Mouse (Mus musculus) midbrain, embryonic 10.5 days (tissue): ENCODE data around the gene Sept4. TPM values are rescaled to one million over a fixed set of nuclear protein-coding genes. Genes with fewer than 3 reads are reported as not detected.
A peak's percentile ranks its signal among the peaks of the same experiment; 100 is the strongest.

ENCODE experiments used
- DNase-seq: peaks from one replicate; pipeline ENCODE4 v3.0.0-alpha.2; 2017; ENCODE audit warnings: low spot score
- H3K27ac ChIP-seq: fragments of 300-500 bp; sonication (generic); replicated peaks from 2 replicates; pipeline ENCODE4 v1.5.1; 2016; ENCODE audit warnings: mild to moderate bottlenecking
- H3K27me3 ChIP-seq: fragments of 300-500 bp; sonication (generic); 2 replicates; pipeline ENCODE4 v1.6.1; 2016; ENCODE audit warnings: low read depth, mild to moderate bottlenecking; ENCODE audit not compliant: poor library complexity, severe bottlenecking
- H3K36me3 ChIP-seq: fragments of 300-500 bp; sonication (generic); 2 replicates; pipeline ENCODE4 v1.6.1; 2016; ENCODE audit warnings: mild to moderate bottlenecking, moderate library complexity
- H3K4me1 ChIP-seq: fragments of 300-500 bp; sonication (generic); 2 replicates; pipeline ENCODE4 v1.6.1; 2016
- H3K4me3 ChIP-seq: fragments of 300-500 bp; sonication (generic); 2 replicates; pipeline ENCODE4 v1.5.1; 2016; ENCODE audit warnings: mild to moderate bottlenecking, moderate library complexity
- H3K9me3 ChIP-seq: fragments of 300-500 bp; sonication (generic); replicated peaks from 2 replicates; pipeline ENCODE4 v1.6.1; 2016; ENCODE audit warnings: mild to moderate bottlenecking
- WGBS: fragments of 180-500 bp; shearing (Covaris S2); methylation state at CpG from one replicate; pipeline ENCODE4 v1.1.7; 2016; 5-methylcytosine and 5-hydroxymethylcytosine counted together
- polyA plus RNA-seq: library from polyadenylated mRNA; unstranded; fragments of >200 nt; fragmentation: Nextera tagmentation; extraction: Ambion mirVana; gene quantifications from 2 replicates; pipeline ENCODE4 v1.2.1, GENCODE M21; 2016

Sept4 gene
- polyA plus RNA-seq, 1 experiment from 2014 or later: 10.7 TPM

DNA sequence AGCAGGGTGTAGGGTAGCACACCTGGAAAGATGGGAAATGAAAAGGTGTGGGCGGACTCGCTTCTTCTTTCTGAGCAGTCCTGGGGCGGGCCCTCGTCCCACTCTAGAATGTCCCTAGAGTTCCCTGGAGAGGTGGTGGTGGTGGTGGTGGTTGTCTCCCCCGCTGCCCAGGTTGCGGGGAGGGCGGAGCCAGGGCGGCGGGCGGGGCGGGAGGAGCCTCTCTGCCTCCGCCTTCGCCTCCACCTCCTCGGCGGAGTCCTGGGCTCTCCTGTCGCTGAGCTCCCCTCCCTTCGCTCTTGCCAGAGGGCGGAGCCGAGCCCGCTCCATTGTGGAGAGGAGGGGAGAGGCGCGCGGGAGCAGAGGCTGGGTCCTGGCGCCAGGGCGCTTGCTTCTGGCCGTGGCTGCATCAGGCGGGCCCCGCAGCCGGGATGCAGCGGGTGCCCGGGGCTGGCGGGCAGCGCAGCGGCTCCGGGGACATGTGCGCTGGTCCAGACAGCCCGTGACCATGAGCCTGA is 26.7 kb downstream of the Sept4 start:
- Histone ChIP-seq H3K27ac (peak overlapping the region; percentile 94), H3K4me1 (peaks cover 63% of the 10 kb centered on the region)
- DNase-seq: peak; percentile 89

DNA sequence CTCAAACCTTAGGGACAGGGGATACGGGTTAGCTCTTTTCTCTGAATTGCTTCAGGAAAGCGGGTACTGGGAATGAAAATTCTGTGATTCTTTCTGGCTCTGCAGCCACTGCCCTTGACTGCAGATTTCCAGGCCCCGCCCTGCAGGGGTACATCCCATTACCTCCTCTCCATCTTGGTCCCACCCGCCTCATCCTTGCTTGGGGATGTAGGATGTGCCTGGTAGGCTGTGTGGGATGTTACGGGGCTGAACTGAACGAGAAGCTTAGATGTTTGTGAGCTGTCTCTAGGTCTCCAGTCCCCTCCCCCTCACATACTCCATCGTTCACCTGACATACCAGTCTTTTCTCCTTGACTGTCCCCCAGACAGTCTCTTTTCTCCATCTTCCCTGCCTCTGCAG is 27.3 kb downstream of the Sept4 start:
- Histone ChIP-seq H3K4me1 (peaks cover 57% of the 10 kb centered on the region), H3K27me3 (no peaks in the 10 kb centered on the region), H3K36me3 (peaks cover 64% of the 10 kb centered on the region), H3K9me3 (no peaks in the 10 kb centered on the region), H3K27ac (peak overlapping the region; percentile 94), H3K4me3 (peak overlapping the region; percentile 84)
- DNase-seq: no peak
- WGBS: 17% methylated on average over 7 of the region's 7 CpGs

More for the DNA sequence above, 26.7 kb downstream of the Sept4 start:
- 3% methylated on average over 27 of the region's 37 CpGs for WGBS
- H3K36me3 ChIP-seq: peaks cover 58% of the 10 kb centered on the region
- H3K27me3 ChIP-seq: no peaks in the 10 kb centered on the region
- H3K4me3 ChIP-seq: peak overlapping the region; percentile 84
- H3K9me3 ChIP-seq: no peaks in the 10 kb centered on the region

DNA sequence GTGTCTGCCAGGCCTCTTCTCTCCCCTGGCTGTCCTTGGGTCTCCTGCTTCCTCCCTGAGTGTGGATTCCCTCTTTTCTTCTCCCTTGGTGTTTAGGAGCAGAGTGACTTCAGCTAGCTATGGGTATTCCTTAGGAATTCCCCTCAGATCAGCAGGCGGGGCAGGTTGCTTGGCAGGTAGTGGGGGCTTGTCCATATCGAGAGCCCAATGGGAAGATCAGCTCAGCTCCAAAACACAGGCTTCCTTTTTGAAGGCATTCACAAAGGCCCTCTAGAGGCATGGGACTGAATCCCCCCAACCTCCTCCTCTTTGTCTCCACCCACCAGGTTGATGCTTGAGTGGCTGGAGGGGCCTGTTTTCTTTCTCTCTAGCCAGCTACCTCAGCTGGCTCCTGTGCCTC is 27.8 kb downstream of the Sept4 start:
- H3K9me3 ChIP-seq: no peaks in the 10 kb centered on the region
- peaks cover 55% of the 10 kb centered on the region for H3K4me1 ChIP-seq
- peak overlapping the region; percentile 94 for H3K27ac ChIP-seq
- H3K27me3 ChIP-seq: no peaks in the 10 kb centered on the region
- DNase-seq: no peak
- 46% methylated on average over 2 of the region's 2 CpGs for WGBS
- H3K36me3 ChIP-seq: peaks cover 69% of the 10 kb centered on the region
- peak overlapping the region; percentile 84 for H3K4me3 ChIP-seq

DNA sequence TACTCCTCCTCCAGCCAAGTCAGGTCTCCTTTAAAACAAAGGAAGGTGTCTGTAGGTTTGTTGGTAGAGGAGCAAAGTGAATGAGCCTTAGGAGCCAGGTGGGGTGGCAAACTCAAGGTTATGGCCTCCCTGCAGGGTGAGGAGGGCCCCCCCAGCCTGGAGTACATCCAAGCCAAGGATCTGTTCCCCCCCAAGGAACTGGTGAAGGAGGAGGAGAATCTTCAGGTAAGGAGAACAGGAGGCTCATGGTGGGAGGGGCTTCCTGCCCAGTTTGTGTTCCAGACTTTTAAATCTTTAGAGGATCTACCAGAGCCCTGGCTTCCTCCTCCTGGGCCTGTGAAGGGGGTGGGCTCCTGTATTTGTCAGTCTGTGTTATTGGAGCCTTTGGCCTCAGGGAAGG is 28.4 kb downstream of the Sept4 start:
- peak overlapping the region; percentile 94 for H3K27ac ChIP-seq

GRCm38 (mm10) chr11:87599395-87600089 is 30.8 kb downstream of the Sept4 start:
- Histone ChIP-seq H3K27ac (no peak overlapping the region), H3K9me3 (no peaks in the 10 kb centered on the region), H3K4me3 (no peak overlapping the region), H3K36me3 (peaks cover 87% of the 10 kb centered on the region), H3K4me1 (peaks cover 29% of the 10 kb centered on the region), H3K27me3 (no peaks in the 10 kb centered on the region)
- WGBS: 92% methylated on average over 13 of the region's 13 CpGs
- no peak for DNase-seq

More for the DNA sequence above, 28.4 kb downstream of the Sept4 start:
- Histone ChIP-seq H3K9me3 (no peaks in the 10 kb centered on the region), H3K4me1 (peaks cover 54% of the 10 kb centered on the region), H3K36me3 (peaks cover 75% of the 10 kb centered on the region), H3K4me3 (peak overlapping the region; percentile 84; the same call in 1 of the 2 replicates), H3K27me3 (no peaks in the 10 kb centered on the region)
- DNase-seq: no peak

GRCm38 (mm10) chr11:87600322-87600853 is 31.7 kb downstream of the Sept4 start:
- peaks cover 93% of the 10 kb centered on the region for H3K36me3 ChIP-seq
- peaks cover 21% of the 10 kb centered on the region for H3K4me1 ChIP-seq

GRCm38 (mm10) chr11:87602234-87602633 is 33.5 kb downstream of the Sept4 start:
- no peak for DNase-seq
- Histone ChIP-seq H3K36me3 (peaks cover 100% of the 10 kb centered on the region), H3K27ac (no peak overlapping the region), H3K9me3 (no peaks in the 10 kb centered on the region), H3K4me3 (no peak overlapping the region), H3K27me3 (no peaks in the 10 kb centered on the region), H3K4me1 (peaks cover 2% of the 10 kb centered on the region)
- 98% methylated on average over 9 of the region's 9 CpGs for WGBS

More at GRCm38 (mm10) chr11:87600322-87600853, 31.7 kb downstream of the Sept4 start:
- no peak for DNase-seq
- no peak overlapping the region for H3K27ac ChIP-seq
- no peaks in the 10 kb centered on the region for H3K9me3 ChIP-seq
- WGBS: 92% methylated on average over 10 of the region's 10 CpGs
- H3K27me3 ChIP-seq: no peaks in the 10 kb centered on the region
- H3K4me3 ChIP-seq: no peak overlapping the region

DNA sequence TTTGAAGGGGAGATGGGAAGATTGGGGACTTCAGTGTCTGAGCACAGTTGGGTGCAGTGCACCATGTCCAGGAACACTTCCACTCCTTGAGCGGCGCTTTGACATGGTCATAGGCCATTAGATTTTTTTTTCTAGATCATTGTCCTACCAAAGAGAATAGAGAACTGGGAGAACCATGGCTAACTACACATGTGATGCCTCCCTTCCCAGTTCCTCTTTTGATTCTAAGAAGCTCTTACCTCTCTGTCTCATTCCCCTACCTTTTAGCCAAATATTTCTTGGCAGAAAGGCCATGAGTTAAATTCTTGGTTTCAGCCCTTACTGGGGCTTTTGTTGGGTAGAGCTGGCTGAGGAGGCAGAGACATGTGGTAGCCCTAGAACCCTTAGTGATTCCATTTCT is 34.9 kb downstream of the Sept4 start:
- Histone ChIP-seq H3K27me3 (no peaks in the 10 kb centered on the region), H3K4me1 (no peaks in the 10 kb centered on the region), H3K36me3 (peaks cover 100% of the 10 kb centered on the region), H3K27ac (no peak overlapping the region), H3K4me3 (no peak overlapping the region), H3K9me3 (no peaks in the 10 kb centered on the region)
- DNase-seq: no peak
- 91% methylated on average over 2 of the region's 2 CpGs for WGBS

- Histone ChIP-seq H3K9me3 (no peaks in the 10 kb centered on the region), H3K4me1 (no peaks in the 10 kb centered on the region), H3K4me3 (no peak overlapping the region), H3K27me3 (no peaks in the 10 kb centered on the region), H3K27ac (no peak overlapping the region), H3K36me3 (peaks cover 100% of the 10 kb centered on the region)
- 93% methylated on average over 7 of the region's 7 CpGs for WGBS
- no peak for DNase-seq
Measured at GRCm38 (mm10) chr11:87609264-87609663, 40.6 kb downstream of the Sept4 start.

- no peak overlapping the region for H3K27ac ChIP-seq
- H3K4me1 ChIP-seq: no peaks in the 10 kb centered on the region
- no peak for DNase-seq
- H3K27me3 ChIP-seq: no peaks in the 10 kb centered on the region
- no peak overlapping the region for H3K4me3 ChIP-seq
- 96% methylated on average over 9 of the region's 9 CpGs for WGBS
- peaks cover under 1% of the 10 kb centered on the region; the same call in 1 of the 2 replicates for H3K9me3 ChIP-seq
- peaks cover 100% of the 10 kb centered on the region for H3K36me3 ChIP-seq
Measured at GRCm38 (mm10) chr11:87611547-87611946, 42.8 kb downstream of the Sept4 start.

GRCm38 (mm10) chr11:87613972-87614371 is 45.3 kb downstream of the Sept4 start:
- no peaks in the 10 kb centered on the region for H3K4me1 ChIP-seq
- no peaks in the 10 kb centered on the region for H3K27me3 ChIP-seq
- no peak overlapping the region for H3K27ac ChIP-seq
- peaks cover 100% of the 10 kb centered on the region for H3K36me3 ChIP-seq
- H3K4me3 ChIP-seq: no peak overlapping the region
- H3K9me3 ChIP-seq: peaks cover 9% of the 10 kb centered on the region
- DNase-seq: no peak
- WGBS: 96% methylated on average over 7 of the region's 7 CpGs

GRCm38 (mm10) chr11:87615551-87615950 is 46.8 kb downstream of the Sept4 start:
- Histone ChIP-seq H3K36me3 (peaks cover 99% of the 10 kb centered on the region), H3K4me3 (no peak overlapping the region)
- WGBS: 95% methylated on average over 5 of the region's 5 CpGs

DNA sequence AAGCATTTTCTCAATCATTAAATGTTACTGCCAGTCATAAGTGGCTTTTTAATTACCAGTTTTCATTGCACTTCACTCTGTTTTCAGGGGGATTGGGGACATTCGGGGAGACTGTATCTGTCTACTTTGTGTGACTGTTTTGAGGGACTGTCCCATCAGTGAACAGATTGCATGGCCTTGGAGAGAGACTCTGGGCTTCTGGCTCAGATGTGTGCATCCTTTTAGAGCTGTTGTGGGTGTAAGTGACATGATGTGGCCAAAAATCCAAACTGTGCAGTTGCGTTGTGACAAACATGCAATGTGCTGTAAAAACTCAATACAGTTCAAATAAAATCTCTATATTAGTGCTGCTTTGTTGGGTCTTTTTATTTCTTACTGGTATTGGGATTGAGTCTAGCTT is 47.2 kb downstream of the Sept4 start:
- 97% methylated on average over 2 of the region's 2 CpGs for WGBS
- Histone ChIP-seq H3K27me3 (no peaks in the 10 kb centered on the region), H3K9me3 (peaks cover 9% of the 10 kb centered on the region), H3K4me3 (no peak overlapping the region), H3K4me1 (no peaks in the 10 kb centered on the region), H3K36me3 (peaks cover 98% of the 10 kb centered on the region), H3K27ac (no peak overlapping the region)
- DNase-seq: no peak

More at GRCm38 (mm10) chr11:87615551-87615950, 46.8 kb downstream of the Sept4 start:
- peaks cover 9% of the 10 kb centered on the region for H3K9me3 ChIP-seq
- no peaks in the 10 kb centered on the region for H3K27me3 ChIP-seq
- no peaks in the 10 kb centered on the region for H3K4me1 ChIP-seq
- no peak overlapping the region for H3K27ac ChIP-seq
- DNase-seq: no peak
